Mouse (Mus musculus) cerebral cortex, adult 2 months (tissue): ENCODE measurements around the gene Tfeb.

Source experiments
- WGBS: fragments of 180-500 bp; shearing (Covaris S2); methylation state at CpG from one replicate; pipeline ENCODE4 v1.1.7; 2018; 5-methylcytosine and 5-hydroxymethylcytosine counted together

Gene Tfeb

DNA sequence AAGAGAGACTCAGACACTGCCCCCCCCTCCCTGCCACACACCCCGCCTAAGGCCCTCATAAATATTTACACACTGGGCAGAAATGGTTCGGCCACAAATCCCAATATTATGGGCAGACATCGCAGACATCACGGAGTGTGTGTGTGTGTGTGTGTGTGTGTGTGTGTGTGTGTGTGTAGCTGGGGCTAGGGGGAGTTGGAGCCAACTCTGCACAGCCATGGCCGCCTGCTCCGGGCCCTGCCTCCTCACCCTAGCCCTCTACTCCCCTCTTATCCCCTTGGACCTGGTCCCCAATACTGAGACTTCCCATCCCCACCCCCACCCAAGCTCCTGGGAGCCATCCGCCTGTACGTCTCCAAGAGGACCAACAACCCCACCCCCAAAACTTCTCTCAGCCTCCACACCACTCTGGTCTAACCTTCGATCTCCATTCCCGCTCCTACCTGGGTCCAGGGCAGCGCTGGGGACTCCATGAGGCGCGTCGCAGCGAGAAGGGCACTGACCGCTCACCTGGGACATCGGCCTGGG is 95.7 kb downstream of the Tfeb start:
- WGBS, result 12% methylated on average over 17 of the region's 17 CpGs

DNA sequence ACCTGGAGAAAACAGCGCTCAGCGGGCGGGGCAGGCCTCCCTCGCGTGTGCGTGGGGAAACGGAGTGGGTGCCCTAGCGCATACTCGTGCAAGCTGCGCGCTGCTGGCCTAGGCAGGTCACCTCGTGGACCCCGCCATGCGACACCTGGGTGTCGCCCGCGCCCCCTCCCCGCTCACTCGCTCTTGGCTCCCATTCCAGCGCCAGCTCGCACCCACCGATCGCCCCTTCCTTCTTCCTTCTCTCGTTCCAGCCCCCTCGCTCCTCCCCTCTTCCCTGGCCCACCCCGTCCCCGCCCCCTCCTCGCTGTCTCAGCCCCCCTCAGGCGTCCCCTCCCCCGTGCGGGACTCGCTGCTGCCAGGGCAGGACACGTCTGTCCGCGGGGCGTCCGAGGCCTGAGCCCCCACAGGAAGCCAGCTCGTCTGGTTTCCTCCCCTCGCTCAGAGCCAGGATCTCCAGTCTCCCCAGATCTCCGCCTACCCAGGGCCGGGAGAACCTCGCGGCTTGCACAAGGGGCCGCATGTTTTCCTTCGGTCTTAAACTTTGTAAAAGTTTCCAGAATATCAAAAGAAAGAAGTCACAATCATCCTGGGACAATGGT is 96.3 kb downstream of the Tfeb start:
- WGBS, result 1% methylated on average over 40 of the region's 45 CpGs

DNA sequence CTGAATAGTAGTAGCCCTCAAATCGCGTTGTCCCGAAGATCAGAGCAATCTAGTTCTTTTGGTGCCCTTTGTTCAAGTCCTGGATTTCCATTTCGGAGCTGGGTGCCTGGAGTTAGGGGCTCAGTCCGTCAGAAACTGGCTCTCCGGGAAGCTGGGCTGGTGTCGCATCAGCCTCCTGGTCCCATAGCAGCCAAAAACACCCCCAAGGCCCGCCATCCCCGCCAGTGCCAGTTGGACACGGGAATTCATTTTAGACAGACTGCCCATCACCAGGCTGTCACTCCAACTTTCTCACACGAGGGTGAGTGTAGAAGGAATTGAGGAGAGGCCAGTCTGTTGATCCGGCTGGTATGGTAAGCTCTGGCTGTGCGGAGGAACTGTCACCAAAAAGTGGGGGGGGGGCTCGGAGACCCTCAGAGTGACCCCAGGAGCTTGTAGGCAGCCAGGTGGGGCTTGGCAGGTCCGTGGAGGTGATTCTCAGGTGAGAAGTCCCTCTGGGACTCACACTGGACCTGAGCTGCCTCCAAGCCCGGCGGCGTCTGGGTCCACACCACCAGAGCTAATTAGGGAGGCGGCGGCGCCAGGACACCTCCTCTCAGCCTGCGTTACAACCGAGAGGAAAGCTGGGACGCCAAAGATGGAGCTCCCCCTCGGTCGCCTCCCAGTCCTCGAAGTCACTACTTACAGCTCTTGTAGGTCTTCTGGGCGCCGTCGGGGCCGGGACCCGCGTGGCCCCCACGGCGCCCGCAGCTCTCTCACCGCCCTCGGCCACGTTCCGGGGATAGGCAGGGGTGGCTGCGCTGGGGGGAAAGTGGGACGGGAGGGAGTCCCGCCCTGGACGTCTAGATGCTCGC is 97.0 kb downstream of the Tfeb start:
- WGBS, result 3% methylated on average over 45 of the region's 45 CpGs

DNA sequence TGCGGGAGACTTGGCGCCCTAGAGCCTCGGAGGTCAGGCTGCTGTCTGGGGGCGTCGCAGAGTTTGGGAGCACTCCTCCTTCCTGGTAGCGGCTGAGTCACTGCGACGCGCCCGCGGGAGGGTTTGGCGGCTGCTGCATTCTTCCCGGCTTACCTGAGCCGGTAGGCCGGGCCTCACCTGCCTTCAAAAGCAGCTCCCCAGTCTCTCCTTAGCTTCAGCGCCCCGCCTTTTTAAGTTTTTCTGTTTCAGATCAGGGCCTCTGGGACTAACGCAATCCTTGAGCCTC is 97.6 kb downstream of the Tfeb start, which contains the start of gene Mdfi:
TSS of gene Mdfi (minus strand) at position 210 of the 286 bp plus-strand sequence.
- WGBS, result 11% methylated on average over 18 of the region's 18 CpGs

DNA sequence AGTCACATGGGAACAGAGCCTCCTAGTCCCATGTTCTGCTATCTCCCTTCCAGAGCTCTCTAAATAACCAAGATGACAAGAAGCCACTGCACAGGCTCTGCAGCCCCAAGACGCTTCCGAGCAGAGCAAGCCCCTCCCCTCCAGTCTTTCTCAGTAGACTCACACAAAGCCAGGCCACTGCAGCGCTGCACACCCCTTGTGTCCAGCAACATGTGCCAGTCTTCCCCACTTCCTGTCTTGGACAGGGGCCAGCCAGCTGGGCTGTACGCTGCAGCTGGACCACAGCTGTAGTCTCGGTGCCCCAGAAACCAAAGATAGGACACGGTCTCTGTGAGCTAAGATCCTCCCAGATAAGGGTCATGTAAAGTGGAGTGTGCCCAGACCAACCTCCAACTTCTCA is 101.0 kb downstream of the Tfeb start:
- 50% methylated on average over 6 of the region's 6 CpGs for WGBS

DNA sequence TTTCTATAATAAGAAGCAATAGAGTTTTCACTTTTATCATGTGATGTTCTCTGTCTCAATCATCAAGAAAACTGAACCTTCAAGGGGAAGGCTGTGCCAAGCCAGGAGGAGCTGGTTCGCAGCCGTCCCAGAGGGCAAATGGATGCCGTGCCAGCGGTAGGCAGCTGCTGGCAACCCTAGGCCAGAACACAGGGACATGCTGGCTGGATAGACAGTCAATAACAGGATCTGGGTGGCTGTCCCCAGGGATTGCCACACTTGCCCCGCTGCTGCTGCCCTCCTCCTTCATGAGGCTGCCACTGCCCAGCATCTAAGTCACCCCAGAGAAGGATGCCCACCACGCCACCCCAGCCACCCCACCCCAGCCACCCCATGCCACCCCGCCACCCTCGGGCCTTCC is 104.7 kb downstream of the Tfeb start:
- WGBS, result 91% methylated on average over 8 of the region's 8 CpGs
